Mouse (Mus musculus) kidney, adult 2 months (tissue): ENCODE measurements around the gene Tgfb1. TPM values are rescaled to one million over a fixed set of nuclear protein-coding genes. Genes with fewer than 3 reads are reported as not detected.

ENCODE experiments used
- DNase-seq: peaks from one replicate; pipeline ENCODE4 v3.0.0; 2021
- H3K27ac ChIP-seq: fragments of 200-500 bp; 2 replicates; pipeline ENCODE4 v1.5.1; 2012; ENCODE audit warnings: low read depth, low read length, control low read depth, inconsistent platforms; ENCODE audit not compliant: insufficient read depth
- H3K27me3 ChIP-seq: fragments of 200-500 bp; replicated peaks from 2 replicates; pipeline ENCODE4 v1.6.1; 2012; ENCODE audit warnings: mild to moderate bottlenecking, moderate library complexity, low read length, inconsistent platforms; ENCODE audit not compliant: control insufficient read depth, insufficient read depth
- H3K36me3 ChIP-seq: fragments of 200-500 bp; 2 replicates; pipeline ENCODE4 v1.6.1; 2012; ENCODE audit warnings: mild to moderate bottlenecking, moderate library complexity, low read length, inconsistent platforms; ENCODE audit not compliant: control insufficient read depth, insufficient read depth
- H3K4me1 ChIP-seq: fragments of 200-500 bp; 2 replicates; pipeline ENCODE4 v1.6.1; 2011; ENCODE audit warnings: low read length; ENCODE audit not compliant: control insufficient read depth, insufficient read depth
- H3K4me3 ChIP-seq: fragments of 200-500 bp; 2 replicates; pipeline ENCODE4 v1.5.1; 2011; ENCODE audit warnings: mild to moderate bottlenecking, low read depth, low read length, control low read depth; ENCODE audit not compliant: insufficient read depth
- CTCF ChIP-seq: fragments of 200-500 bp; conservative IDR thresholded peaks from 2 replicates; pipeline ENCODE4 v1.5.1; 2011; ENCODE audit warnings: low read depth, mild to moderate bottlenecking, control low read depth, low read length, moderate library complexity, mixed read lengths; ENCODE audit not compliant: insufficient read depth, insufficient read length
- POLR2A ChIP-seq: fragments of 200-500 bp; IDR thresholded peaks from one replicate; pipeline ENCODE4 v1.6.1; 2011; ENCODE audit warnings: low read depth, low read length, control low read depth
- WGBS: fragments of 180-500 bp; shearing (Covaris S2); methylation state at CpG from one replicate; pipeline ENCODE4 v1.1.7; 2018; 5-methylcytosine and 5-hydroxymethylcytosine counted together
- polyA plus RNA-seq: library from polyadenylated mRNA; depleted of rRNA; stranded (reverse); fragments of >200 nt; gene quantifications from 2 replicates; pipeline ENCODE4 v1.2.3, GENCODE M21; 2012

Gene Tgfb1
- polyA plus RNA-seq, 1 experiment, result 24.5 TPM

- Histone ChIP-seq H3K27ac (no peak overlapping the region), H3K36me3 (no peaks in the 10 kb centered on the region), H3K4me3 (no peak overlapping the region), H3K27me3 (no peaks in the 10 kb centered on the region), H3K4me1 (peaks cover 7% of the 10 kb centered on the region; the same call in 1 of the 2 replicates)
- no peak for TF ChIP-seq CTCF
- no peak for TF ChIP-seq POLR2A
- DNase-seq, result no peak
- WGBS, result 55% methylated on average over 5 of the region's 5 CpGs
Observed at GRCm38 (mm10) chr7:25690051-25690450, 3.2 kb downstream of the Tgfb1 start.

GRCm38 (mm10) chr7:25694104-25694503, 7.3 kb downstream of the Tgfb1 start:
- no peak overlapping the region for H3K4me3 ChIP-seq
- H3K36me3 ChIP-seq, result no peaks in the 10 kb centered on the region
- H3K27me3 ChIP-seq, result no peaks in the 10 kb centered on the region
- H3K27ac ChIP-seq, result no peak overlapping the region
- WGBS, result 69% methylated on average over 8 of the region's 8 CpGs
- DNase-seq, result no peak
- H3K4me1 ChIP-seq, result no peaks in the 10 kb centered on the region
- TF ChIP-seq POLR2A (no peak), CTCF (no peak)

DNA sequence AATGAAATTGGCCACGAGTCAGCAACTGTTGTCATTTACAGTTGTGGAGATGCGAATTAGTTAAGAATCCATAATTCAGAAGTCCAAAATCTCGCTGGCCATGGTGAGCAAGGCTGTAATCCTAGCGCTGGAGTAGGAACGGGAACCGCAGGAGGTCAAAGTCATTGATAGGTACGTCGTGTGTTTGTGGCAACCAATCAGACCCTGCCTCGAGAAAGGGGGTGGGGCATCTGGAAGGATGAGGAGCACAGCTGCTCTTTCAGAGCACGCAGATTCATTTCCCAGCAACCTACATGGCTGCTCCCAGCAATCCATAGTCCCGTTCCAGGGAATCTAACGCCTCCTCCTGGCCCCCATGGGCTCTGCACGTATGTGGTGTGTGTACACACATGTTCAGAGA, 13.0 kb downstream of the Tgfb1 start:
- Histone ChIP-seq H3K36me3 (no peaks in the 10 kb centered on the region), H3K4me3 (no peak overlapping the region), H3K27me3 (no peaks in the 10 kb centered on the region), H3K4me1 (no peaks in the 10 kb centered on the region), H3K27ac (no peak overlapping the region)
- no peak for DNase-seq
- TF ChIP-seq POLR2A (no peak), CTCF (0 out of 2 replicates have a peak, but pooled peaks have one; percentile 2)
- 68% methylated on average over 13 of the region's 13 CpGs for WGBS

GRCm38 (mm10) chr7:25700732-25701131, 13.9 kb downstream of the Tgfb1 start:
- DNase-seq, result no peak
- no peak overlapping the region for H3K27ac ChIP-seq
- no peak for TF ChIP-seq POLR2A
- TF ChIP-seq CTCF, result peak; percentile 35; the same call in 1 of the 2 replicates
- H3K4me3 ChIP-seq, result no peak overlapping the region
- 78% methylated on average over 12 of the region's 12 CpGs for WGBS
- H3K27me3 ChIP-seq, result no peaks in the 10 kb centered on the region
- no peaks in the 10 kb centered on the region for H3K4me1 ChIP-seq
- H3K36me3 ChIP-seq, result no peaks in the 10 kb centered on the region

- Histone ChIP-seq H3K27me3 (no peaks in the 10 kb centered on the region), H3K36me3 (no peaks in the 10 kb centered on the region), H3K4me1 (no peaks in the 10 kb centered on the region), H3K27ac (no peak overlapping the region), H3K4me3 (no peak overlapping the region)
- no peak for TF ChIP-seq CTCF
- TF ChIP-seq POLR2A, result no peak
- no peak for DNase-seq
- WGBS, result 97% methylated on average over 2 of the region's 2 CpGs
Observed at GRCm38 (mm10) chr7:25702350-25702749, 15.5 kb downstream of the Tgfb1 start.

DNA sequence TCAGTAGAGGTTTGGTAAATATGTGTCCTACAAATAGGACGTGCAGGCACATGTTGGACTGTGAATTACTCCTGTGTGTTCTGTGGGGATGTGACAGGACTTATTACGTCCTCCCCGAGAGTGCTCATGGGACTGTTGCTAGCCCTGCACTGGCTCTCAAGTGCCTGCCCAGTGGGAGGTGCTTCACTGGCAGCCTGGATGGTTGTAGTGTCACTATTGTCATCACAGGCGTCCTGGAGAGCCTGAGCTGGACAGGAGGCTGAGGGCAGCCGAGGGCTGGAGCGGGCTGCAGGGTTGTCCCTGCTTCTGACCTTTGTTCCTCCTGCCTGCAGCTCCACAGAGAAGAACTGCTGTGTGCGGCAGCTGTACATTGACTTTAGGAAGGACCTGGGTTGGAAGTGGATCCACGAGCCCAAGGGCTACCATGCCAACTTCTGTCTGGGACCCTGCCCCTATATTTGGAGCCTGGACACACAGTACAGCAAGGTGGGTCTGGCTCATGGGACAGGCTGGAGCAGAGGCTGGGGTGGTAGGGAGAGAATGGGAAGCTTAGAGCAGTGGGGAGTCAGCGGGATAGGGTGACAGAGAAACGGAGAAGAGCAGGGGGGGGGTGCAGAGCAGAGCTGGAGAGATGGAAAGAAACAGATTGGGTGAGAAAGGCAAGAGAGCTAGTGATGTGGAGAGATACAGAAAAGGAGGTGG, 17.1 kb downstream of the Tgfb1 start:
- no peak overlapping the region for H3K27ac ChIP-seq
- no peak overlapping the region for H3K4me3 ChIP-seq
- no peaks in the 10 kb centered on the region for H3K4me1 ChIP-seq
- TF ChIP-seq POLR2A (no peak), CTCF (no peak)
- DNase-seq, result peak; percentile 52
- H3K27me3 ChIP-seq, result no peaks in the 10 kb centered on the region
- no peaks in the 10 kb centered on the region for H3K36me3 ChIP-seq
- WGBS, result 37% methylated on average over 10 of the region's 10 CpGs

DNA sequence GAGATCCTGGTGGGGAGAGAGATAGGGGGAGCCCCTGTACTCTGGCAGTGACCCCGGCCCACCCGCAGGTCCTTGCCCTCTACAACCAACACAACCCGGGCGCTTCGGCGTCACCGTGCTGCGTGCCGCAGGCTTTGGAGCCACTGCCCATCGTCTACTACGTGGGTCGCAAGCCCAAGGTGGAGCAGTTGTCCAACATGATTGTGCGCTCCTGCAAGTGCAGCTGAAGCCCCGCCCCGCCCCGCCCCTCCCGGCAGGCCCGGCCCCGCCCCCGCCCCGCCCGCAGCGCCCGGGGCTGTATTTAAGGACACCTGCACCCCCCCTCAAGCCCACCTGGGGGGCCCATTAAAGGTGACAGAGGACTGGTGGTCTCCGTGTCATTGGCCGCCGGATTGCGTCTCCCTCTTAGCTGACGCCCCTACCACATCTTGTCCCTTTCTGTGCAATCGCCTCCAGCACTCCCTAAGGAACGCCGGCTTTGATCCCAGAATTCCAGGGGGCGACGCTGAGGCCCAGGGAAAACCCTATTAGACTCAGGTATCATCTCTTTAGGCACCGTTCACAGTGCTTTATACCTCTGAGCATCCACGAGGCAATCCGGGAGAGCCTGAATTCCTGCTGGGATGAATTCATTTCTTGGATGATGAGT, 18.0 kb downstream of the Tgfb1 start:
- TF ChIP-seq CTCF, result no peak
- Histone ChIP-seq H3K27ac (no peak overlapping the region), H3K4me3 (no peak overlapping the region), H3K4me1 (0 out of 2 replicates have a peak, but pooled peaks cover 3% of the 10 kb centered on the region), H3K36me3 (no peaks in the 10 kb centered on the region), H3K27me3 (no peaks in the 10 kb centered on the region)
- WGBS, result 31% methylated on average over 35 of the region's 37 CpGs
- no peak for DNase-seq
